Mouse (Mus musculus) granulocyte monocyte progenitor cell, adult 5-6 weeks (primary cell): Measurements from ENCODE around the gene Gm3317. TPM values are rescaled to one million over a fixed set of nuclear protein-coding genes. Genes with fewer than 3 reads are reported as not detected.
"Not testable (repeated sequence)": the region's sequence is repeated elsewhere in the genome, so short reads cannot be mapped to it uniquely, and the experiment has no call there.

Experiments used
- ATAC-seq: replicated peaks from 2 replicates; pipeline ENCODE4 v1.8.0; 2016; ENCODE audit warnings: mild to moderate bottlenecking, moderate TSS enrichment, inconsistent platforms; ENCODE audit not compliant: poor library complexity, severe bottlenecking
- total RNA-seq, 2 experiments: library from RNA; stranded (forward) in 1 of 2; stranded (reverse) in 1 of 2; fragments of 200-712, 200-1000 nt in 1 of 2; fragments of >200 nt in 1 of 2; fragmentation: Nextera tagmentation in 1 of 2; gene quantifications; 2 replicates each; pipeline ENCODE4 v1.2.3; 2014 to 2017

Gene Gm3317
- total RNA-seq (2014; fragmentation: Nextera tagmentation), result not detected in 2 replicates
- not detected in 2 replicates for total RNA-seq (2017)

GRCm38 (mm10) chr14:5164235-5164634 is at the start of gene Gm3317:
Gene Gm3317 (plus strand): TSS chr14:5164535.
- not testable (repeated sequence) for ATAC-seq

DNA sequence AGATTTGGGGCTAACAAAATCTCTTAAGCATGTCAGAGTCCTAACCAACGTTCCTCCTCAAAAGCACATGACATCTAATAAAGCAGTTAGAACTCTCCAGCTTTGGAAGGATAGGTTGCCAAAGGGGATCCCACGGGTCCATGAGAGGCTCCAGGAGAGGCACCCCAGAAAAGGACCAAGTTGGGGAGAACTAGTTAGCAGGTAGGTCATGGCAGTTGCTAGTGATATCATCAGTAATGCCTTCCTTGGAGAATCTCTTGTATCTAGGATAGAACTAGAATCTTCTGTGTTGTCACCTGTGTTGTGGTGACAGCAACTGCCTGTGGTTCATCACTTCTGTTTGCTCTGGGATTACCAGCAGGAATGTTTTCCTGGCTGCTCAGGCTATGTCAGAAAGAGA is 33.1 kb upstream of the Gm3317 start, which contains the start of gene Gm8279:
Gene Gm8279 (plus strand): TSS at position 301 of the 400 bp plus-strand sequence.
- not testable (repeated sequence) for ATAC-seq

DNA sequence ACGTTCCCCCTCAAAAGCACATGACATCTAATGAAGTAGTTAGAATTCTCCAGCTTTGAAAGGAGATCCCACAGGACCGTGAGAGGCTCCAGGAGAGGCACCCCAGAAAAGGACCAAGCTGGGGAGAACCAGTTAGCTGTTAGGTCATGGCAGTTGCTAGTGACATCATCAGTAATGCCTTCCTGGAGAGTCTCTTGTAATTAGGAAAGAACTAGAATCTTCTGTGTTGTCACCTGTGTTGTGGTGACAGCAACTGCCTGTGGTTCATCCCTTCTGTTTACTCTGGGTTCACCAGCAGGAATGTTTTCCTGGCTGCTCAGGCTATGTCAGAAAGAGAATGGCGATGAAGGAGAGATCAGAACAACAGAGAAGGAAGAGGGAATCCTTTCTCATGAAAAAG is 21.2 kb downstream of the Gm3317 start, which contains the start of gene Gm8271:
Gene Gm8271 (plus strand): TSS at position 301 of the 400 bp plus-strand sequence.
- ATAC-seq, result not testable (repeated sequence)

Other genes starting within 250 kb of the Gm3317 start
- not detected in 2 replicates for gene Gm8297, start 180.6 kb upstream of the Gm3317 start, total RNA-seq (2014; fragmentation: Nextera tagmentation)
- gene Gm8297, start 180.6 kb upstream of the Gm3317 start, total RNA-seq (2017), result not detected in 2 replicates
- gene Gm3298, start 148.6 kb upstream of the Gm3317 start, total RNA-seq (2014; fragmentation: Nextera tagmentation), result not detected in 2 replicates
- gene Gm3298, start 148.6 kb upstream of the Gm3317 start, total RNA-seq (2017), result not detected in 2 replicates
- not detected in 2 replicates for gene 4930555G01Rik, start 113.9 kb upstream of the Gm3317 start, total RNA-seq (2014; fragmentation: Nextera tagmentation)
- gene 4930555G01Rik, start 113.9 kb upstream of the Gm3317 start, total RNA-seq (2017), result not detected in 2 replicates
- gene Gm8281, start 93.5 kb upstream of the Gm3317 start, total RNA-seq (2014; fragmentation: Nextera tagmentation), result not detected in 2 replicates
- gene Gm8281, start 93.5 kb upstream of the Gm3317 start, total RNA-seq (2017), result not detected in 2 replicates
- not detected in 2 replicates for gene Gm8279, start 33.0 kb upstream of the Gm3317 start, total RNA-seq (2014; fragmentation: Nextera tagmentation)
- gene Gm8279, start 33.0 kb upstream of the Gm3317 start, total RNA-seq (2017), result not detected in 2 replicates
- gene Gm8271, start 21.3 kb downstream of the Gm3317 start, total RNA-seq (2014; fragmentation: Nextera tagmentation), result not detected in 2 replicates
- gene Gm8271, start 21.3 kb downstream of the Gm3317 start, total RNA-seq (2017), result not detected in 2 replicates
- gene Gm3526, start 96.0 kb downstream of the Gm3317 start, total RNA-seq (2014; fragmentation: Nextera tagmentation), result not detected in 2 replicates
- not detected in 2 replicates for gene Gm3526, start 96.0 kb downstream of the Gm3317 start, total RNA-seq (2017)
- gene Gm3542, start 170.4 kb downstream of the Gm3317 start, total RNA-seq (2014; fragmentation: Nextera tagmentation), result not detected in 2 replicates
- not detected in 2 replicates for gene Gm3542, start 170.4 kb downstream of the Gm3317 start, total RNA-seq (2017)
- gene Gm3500, start 224.5 kb downstream of the Gm3317 start, total RNA-seq (2014; fragmentation: Nextera tagmentation), result 1.3 TPM in 1 of 2 replicates, not detected in the other
- not detected in 2 replicates for gene Gm3500, start 224.5 kb downstream of the Gm3317 start, total RNA-seq (2017)